Mouse (Mus musculus): ENCODE measurements around the gene Hmg20a. TPM values are rescaled to one million over a fixed set of nuclear protein-coding genes. Genes with fewer than 3 reads are reported as not detected.

Gene Hmg20a
- total and polyA plus RNA-seq, 2 experiments from 2014 or later, result 50.9 to 57.1 TPM

- TF ChIP-seq CTCF (IDR thresholded peaks at IDR 0.05; ENCODE audit: low read depth), result no peak
- Histone ChIP-seq H3K4me3 (ENCODE audit: low read length) (no peak overlapping the region), H3K4me1 (ENCODE audit: insufficient read depth, low read length) (peaks cover 5% of the 10 kb centered on the region; the same call in 1 of the 2 replicates), H3K27me3 (ENCODE audit: insufficient read depth, low read length) (no peaks in the 10 kb centered on the region), H3K27ac (0 out of 2 replicates have a peak overlapping the region, but pooled peaks have one; percentile 42), H3K4me2 (ENCODE audit: low read depth, low read length) (no peak overlapping the region), H3K36me3 (ENCODE audit: insufficient read depth, low read length) (no peaks in the 10 kb centered on the region; the same call in 1 of the 2 replicates), H3K9ac (replicated peaks; ENCODE audit: low read length) (no peak overlapping the region), H3K9me3 (ENCODE audit: low read length) (no peaks in the 10 kb centered on the region)
- 70% methylated on average over 4 of the region's 4 CpGs for WGBS
- DNase-seq (ENCODE audit: low spot score), result no peak
- no peak for ATAC-seq
Measured at GRCm38 (mm10) chr9:56463686-56464515, 45.5 kb downstream of the Hmg20a start.

- H3K9ac ChIP-seq (replicated peaks; ENCODE audit: low read length), result no peak overlapping the region
Measured at GRCm38 (mm10) chr9:56464863-56465654, 46.6 kb downstream of the Hmg20a start.

GRCm38 (mm10) chr9:56466251-56466650, 47.8 kb downstream of the Hmg20a start:
- Histone ChIP-seq H3K27ac (no peak overlapping the region), H3K9ac (replicated peaks; ENCODE audit: low read length) (no peak overlapping the region), H3K4me3 (ENCODE audit: low read length) (no peak overlapping the region), H3K4me1 (ENCODE audit: insufficient read depth, low read length) (peaks cover 5% of the 10 kb centered on the region; the same call in 1 of the 2 replicates), H3K9me3 (ENCODE audit: low read length) (no peaks in the 10 kb centered on the region), H3K4me2 (ENCODE audit: low read depth, low read length) (no peak overlapping the region), H3K27me3 (ENCODE audit: insufficient read depth, low read length) (no peaks in the 10 kb centered on the region), H3K36me3 (ENCODE audit: insufficient read depth, low read length) (no peaks in the 10 kb centered on the region; the same call in 1 of the 2 replicates)
- TF ChIP-seq CTCF (IDR thresholded peaks at IDR 0.05; ENCODE audit: low read depth), result no peak
- DNase-seq (ENCODE audit: low spot score) (no peak), ATAC-seq (no peak)
- 92% methylated on average over 4 of the region's 4 CpGs for WGBS

More at GRCm38 (mm10) chr9:56464863-56465654, 46.6 kb downstream of the Hmg20a start:
- Histone ChIP-seq H3K9me3 (ENCODE audit: low read length) (no peaks in the 10 kb centered on the region), H3K4me2 (ENCODE audit: low read depth, low read length) (peak overlapping the region; percentile 27), H3K4me1 (ENCODE audit: insufficient read depth, low read length) (peaks cover 5% of the 10 kb centered on the region; the same call in 1 of the 2 replicates), H3K36me3 (ENCODE audit: insufficient read depth, low read length) (no peaks in the 10 kb centered on the region; the same call in 1 of the 2 replicates), H3K27ac (peak overlapping the region; percentile 42), H3K27me3 (ENCODE audit: insufficient read depth, low read length) (no peaks in the 10 kb centered on the region), H3K4me3 (ENCODE audit: low read length) (no peak overlapping the region)
- no peak for TF ChIP-seq CTCF (IDR thresholded peaks at IDR 0.05; ENCODE audit: low read depth)
- 38% methylated on average over 23 of the region's 23 CpGs for WGBS
- ATAC-seq (peak; percentile 45; the same call in 1 of the 2 replicates), DNase-seq (ENCODE audit: low spot score) (peak; percentile 14)

- Histone ChIP-seq H3K4me2 (ENCODE audit: low read depth, low read length) (no peak overlapping the region), H3K9ac (replicated peaks; ENCODE audit: low read length) (no peak overlapping the region), H3K36me3 (ENCODE audit: insufficient read depth, low read length) (peaks cover 7% of the 10 kb centered on the region), H3K27ac (no peak overlapping the region), H3K4me1 (ENCODE audit: insufficient read depth, low read length) (no peaks in the 10 kb centered on the region), H3K9me3 (ENCODE audit: low read length) (no peaks in the 10 kb centered on the region), H3K4me3 (ENCODE audit: low read length) (no peak overlapping the region), H3K27me3 (ENCODE audit: insufficient read depth, low read length) (no peaks in the 10 kb centered on the region)
- 44% methylated on average over 2 of the region's 2 CpGs for WGBS
- no peak for ATAC-seq
- TF ChIP-seq CTCF (IDR thresholded peaks at IDR 0.05; ENCODE audit: low read depth), result no peak
- DNase-seq (ENCODE audit: low spot score), result no peak
Measured at GRCm38 (mm10) chr9:56469656-56470055, 51.2 kb downstream of the Hmg20a start.

GRCm38 (mm10) chr9:56470291-56470690, 51.9 kb downstream of the Hmg20a start:
- Histone ChIP-seq H3K4me1 (ENCODE audit: insufficient read depth, low read length) (no peaks in the 10 kb centered on the region), H3K4me2 (ENCODE audit: low read depth, low read length) (no peak overlapping the region), H3K36me3 (ENCODE audit: insufficient read depth, low read length) (peaks cover 8% of the 10 kb centered on the region), H3K9ac (replicated peaks; ENCODE audit: low read length) (no peak overlapping the region), H3K27ac (no peak overlapping the region), H3K4me3 (ENCODE audit: low read length) (no peak overlapping the region), H3K9me3 (ENCODE audit: low read length) (no peaks in the 10 kb centered on the region), H3K27me3 (ENCODE audit: insufficient read depth, low read length) (no peaks in the 10 kb centered on the region)
- ATAC-seq (no peak), DNase-seq (ENCODE audit: low spot score) (no peak)
- no peak for TF ChIP-seq CTCF (IDR thresholded peaks at IDR 0.05; ENCODE audit: low read depth)
- 37% methylated on average over 7 of the region's 7 CpGs for WGBS

GRCm38 (mm10) chr9:56478975-56479647, 60.7 kb downstream of the Hmg20a start:
- Histone ChIP-seq H3K9me3 (ENCODE audit: low read length) (no peaks in the 10 kb centered on the region), H3K9ac (replicated peaks; ENCODE audit: low read length) (no peak overlapping the region), H3K4me3 (ENCODE audit: low read length) (no peak overlapping the region), H3K4me2 (ENCODE audit: low read depth, low read length) (no peak overlapping the region), H3K36me3 (ENCODE audit: insufficient read depth, low read length) (peaks cover 23% of the 10 kb centered on the region), H3K27ac (no peak overlapping the region), H3K27me3 (ENCODE audit: insufficient read depth, low read length) (no peaks in the 10 kb centered on the region), H3K4me1 (ENCODE audit: insufficient read depth, low read length) (no peaks in the 10 kb centered on the region)
- no peak for TF ChIP-seq CTCF (IDR thresholded peaks at IDR 0.05; ENCODE audit: low read depth)
- DNase-seq (ENCODE audit: low spot score) (no peak), ATAC-seq (no peak)
- WGBS, result 90% methylated on average over 5 of the region's 5 CpGs

Data from hindbrain, postnatal 0 days (tissue).